Mouse (Mus musculus) urinary bladder, postnatal 4 days (tissue): Measurements from ENCODE around the gene Ube2m.

Source experiments
- DNase-seq, 2 experiments: peaks; one replicate each; pipeline ENCODE4 v3.0.0; 2021 to 2022; ENCODE audit warnings: low spot score in 2 of 2

Gene Ube2m

DNA sequence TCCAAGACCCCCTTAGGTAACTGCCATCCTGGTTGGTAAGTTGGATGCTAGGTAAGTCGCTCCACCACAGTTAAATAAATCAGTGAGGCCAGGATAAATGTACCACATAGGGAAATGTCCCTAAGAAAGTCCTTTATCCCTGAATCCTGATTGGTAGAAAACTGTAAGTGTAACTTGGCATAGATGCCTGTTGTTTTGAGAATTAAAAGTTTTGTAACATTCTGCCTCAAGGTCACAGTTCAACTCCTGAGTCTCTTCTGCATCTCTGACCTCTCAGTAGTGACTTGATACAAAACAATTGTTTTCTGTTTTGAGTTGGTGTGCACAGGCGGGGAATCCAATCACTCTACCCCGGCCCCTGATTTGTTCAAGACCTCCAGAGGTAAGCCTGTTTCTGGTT, 39.2 kb downstream of the Ube2m start, which contains the start of gene Trim28:
Trim28 (plus strand) TSS at position 264 of the 400 bp plus-strand sequence.
- DNase-seq: no peak

DNA sequence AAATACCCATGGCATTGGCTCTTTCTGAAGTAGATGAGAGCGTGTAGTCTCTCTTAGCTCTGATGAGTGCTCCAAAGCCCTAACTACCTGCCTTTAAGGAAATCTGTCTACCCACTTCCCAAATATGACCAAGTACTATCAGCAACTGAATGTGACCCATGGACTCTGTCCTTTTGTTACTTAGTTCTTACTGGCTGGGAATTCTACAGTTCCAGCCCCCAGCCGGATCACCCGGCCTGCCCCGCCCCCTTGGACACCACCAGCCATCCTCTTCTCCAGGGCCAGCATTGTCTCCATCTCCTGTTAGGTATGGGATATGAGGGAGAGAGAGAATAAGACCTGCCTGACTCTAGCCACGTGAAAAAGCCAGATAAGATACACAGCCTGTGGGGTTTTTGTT, 40.0 kb downstream of the Ube2m start, which contains the start of gene Slc27a5:
Slc27a5 (minus strand) TSS at position 140 of the 400 bp plus-strand sequence.
- DNase-seq: no peak

GRCm38 (mm10) chr7:12997230-12997629, 40.8 kb downstream of the Ube2m start:
- no peak for DNase-seq

DNA sequence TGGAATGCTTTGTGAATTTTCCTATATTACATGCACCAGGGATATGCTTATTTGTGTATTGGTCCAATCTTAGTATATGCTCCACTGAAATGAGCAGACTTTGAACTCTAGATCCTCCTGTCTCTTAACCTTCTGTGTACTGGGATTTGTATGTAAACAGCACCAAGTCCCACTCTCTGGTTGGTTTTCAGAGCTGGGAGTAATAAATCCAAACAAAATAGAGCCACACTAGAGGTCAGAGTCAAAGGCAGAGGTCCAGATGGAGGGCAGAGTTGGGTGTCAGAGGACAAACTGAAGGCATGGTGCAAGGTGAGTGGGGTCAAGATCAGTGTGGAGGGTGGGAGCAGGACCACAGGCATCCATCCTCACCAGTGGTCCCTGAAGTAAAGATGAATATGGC, 42.2 kb downstream of the Ube2m start:
- DNase-seq: no peak

DNA sequence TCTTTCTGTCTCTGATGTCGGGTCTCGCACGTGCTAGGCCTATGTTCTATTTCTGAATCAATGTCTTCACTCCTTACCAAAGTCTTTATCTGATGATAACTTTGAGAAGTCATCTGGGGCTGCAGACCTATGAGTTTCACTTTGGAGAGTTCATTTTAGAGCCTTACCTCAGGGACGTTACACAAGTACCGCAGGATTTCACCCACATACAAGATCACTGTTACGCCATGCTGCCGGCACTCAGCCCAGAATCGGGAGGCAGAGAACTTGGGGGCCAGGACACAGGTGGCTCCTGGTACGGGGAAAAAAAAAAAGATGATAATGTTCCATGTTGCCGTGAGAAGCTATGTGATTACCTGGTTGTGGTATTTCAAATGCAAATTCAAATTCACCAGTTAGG, 44.9 kb downstream of the Ube2m start:
- no peak for DNase-seq

- no peak for DNase-seq
These were observed 45.9 kb downstream of the Ube2m start for GRCm38 (mm10) chr7:12992222-12992621.

DNA sequence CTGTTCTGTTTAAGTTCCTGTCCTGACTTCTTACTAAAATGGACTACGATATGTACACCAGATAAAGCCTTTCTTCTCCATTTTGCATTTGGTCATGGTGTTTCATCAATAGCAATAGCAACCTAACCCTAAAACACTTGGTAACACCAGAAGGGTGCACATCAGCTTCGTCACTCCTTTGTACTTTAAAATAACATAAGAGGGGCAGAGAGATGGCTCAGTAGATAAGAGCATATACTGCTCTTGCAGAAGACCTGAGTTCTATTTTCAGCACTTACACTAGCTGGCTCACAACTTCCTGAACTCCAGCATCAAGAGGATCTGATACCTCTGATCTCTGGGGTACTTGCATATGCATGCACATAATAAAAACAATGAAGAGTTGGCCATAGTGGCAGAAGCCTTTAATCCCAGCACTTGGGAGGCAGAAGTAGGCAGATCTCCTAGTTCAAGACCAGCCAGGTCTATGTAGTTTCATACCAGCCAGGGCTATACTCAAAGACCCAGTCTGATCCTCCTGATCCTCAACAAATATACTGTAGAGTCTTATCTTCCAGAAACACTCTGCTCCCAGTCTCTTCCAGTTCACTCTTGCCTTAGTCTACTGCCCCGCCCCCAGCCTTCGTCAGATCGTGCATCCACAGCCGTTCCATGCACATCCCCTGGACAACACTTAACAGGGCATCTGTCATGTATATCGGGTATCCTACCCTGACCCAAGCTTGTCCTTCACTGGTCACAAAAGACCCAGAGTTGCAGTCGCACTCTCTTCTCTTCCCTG, 50.5 kb downstream of the Ube2m start:
- no peak for DNase-seq

DNA sequence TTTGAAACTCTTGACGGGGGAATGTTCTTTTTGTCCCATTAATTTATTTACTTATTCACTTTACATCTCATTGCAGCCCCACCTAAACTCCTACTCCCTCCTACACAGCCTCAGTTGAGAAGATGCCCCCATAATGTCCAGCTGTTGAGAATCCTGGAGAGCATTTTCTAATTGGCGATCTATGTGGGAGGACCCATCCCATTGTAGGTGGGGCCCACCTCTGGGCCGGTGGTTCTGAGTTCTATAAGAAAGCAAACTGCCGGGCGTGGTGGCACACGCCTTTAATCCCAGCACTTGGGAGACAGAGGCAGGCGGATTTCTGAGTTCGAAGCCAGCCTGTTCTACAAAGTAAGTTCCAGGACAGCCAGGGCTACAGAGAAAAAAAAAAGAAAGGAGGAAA, 51.2 kb downstream of the Ube2m start:
- DNase-seq: no peak

- DNase-seq: no peak
These were observed 52.4 kb downstream of the Ube2m start for GRCm38 (mm10) chr7:12985724-12986123.
